Mouse (Mus musculus) lung, postnatal 36 days (tissue): ENCODE results near the gene Cpeb3.
"Not testable (repeated sequence)": the region's sequence is repeated elsewhere in the genome, so short reads cannot be mapped to it uniquely, and the experiment has no call there.

Source experiments
- DNase-seq: peaks from one replicate; pipeline ENCODE4 v3.0.0; 2022; ENCODE audit warnings: mixed read lengths

Cpeb3 gene

GRCm38 (mm10) chr19:37145401-37145800 is 63.0 kb downstream of the Cpeb3 start:
- DNase-seq = peak; percentile 29

- DNase-seq = peak; percentile 54
These were observed 66.8 kb downstream of the Cpeb3 start for GRCm38 (mm10) chr19:37141623-37142022.

GRCm38 (mm10) chr19:37137133-37137532 is 71.3 kb downstream of the Cpeb3 start:
- no peak for DNase-seq

GRCm38 (mm10) chr19:37135459-37135858 is 72.9 kb downstream of the Cpeb3 start:
- DNase-seq = not testable (repeated sequence)

- no peak for DNase-seq
These were observed 74.7 kb downstream of the Cpeb3 start for GRCm38 (mm10) chr19:37133666-37134065.

DNA sequence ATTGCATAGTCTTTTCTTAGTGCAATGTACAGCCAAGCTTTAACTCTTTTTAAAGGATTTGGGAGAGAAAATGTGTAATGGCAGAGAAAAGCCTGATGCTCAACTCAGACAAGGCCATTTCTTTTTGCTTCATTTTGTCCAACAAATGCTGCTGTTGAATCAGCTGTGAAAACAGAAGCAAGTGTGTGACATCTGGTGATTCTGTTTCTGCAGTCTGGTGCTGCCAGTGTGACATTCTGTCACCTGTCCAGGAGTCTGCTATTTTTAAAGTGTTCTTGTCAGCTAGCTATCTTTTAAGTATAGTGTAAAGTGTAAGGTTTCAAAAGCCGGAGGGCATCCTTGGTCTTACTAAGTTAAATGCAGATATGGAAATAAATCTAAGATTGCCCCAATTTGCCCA is 76.7 kb downstream of the Cpeb3 start:
- DNase-seq = no peak

- no peak for DNase-seq
These were observed 79.9 kb downstream of the Cpeb3 start for GRCm38 (mm10) chr19:37128461-37128860.

DNA sequence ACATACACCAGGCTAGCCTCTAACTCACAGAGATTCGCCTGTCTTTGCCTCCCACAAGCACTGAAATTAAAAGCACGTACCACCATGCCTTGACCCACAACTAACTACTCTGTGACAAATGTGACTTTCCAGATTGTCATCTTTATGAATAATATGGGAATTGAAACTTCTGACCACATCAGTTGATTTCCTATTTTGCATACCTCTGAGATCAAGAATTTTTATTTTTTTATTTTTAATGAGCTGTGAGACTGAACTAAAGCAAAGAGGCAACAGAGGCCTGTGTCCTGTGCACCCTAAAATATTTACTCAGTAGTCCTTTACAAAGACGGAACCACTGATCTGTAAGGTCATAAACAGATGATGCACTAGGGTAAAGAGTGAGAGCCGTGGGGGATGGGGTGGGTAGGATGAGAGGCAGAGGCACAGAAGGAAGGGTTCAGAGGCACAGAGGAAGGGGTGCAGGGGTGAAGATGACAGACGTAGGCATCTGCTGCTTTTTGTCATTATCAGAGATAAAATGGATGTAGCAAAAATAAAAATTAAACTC is 81.3 kb downstream of the Cpeb3 start:
- DNase-seq = no peak

DNA sequence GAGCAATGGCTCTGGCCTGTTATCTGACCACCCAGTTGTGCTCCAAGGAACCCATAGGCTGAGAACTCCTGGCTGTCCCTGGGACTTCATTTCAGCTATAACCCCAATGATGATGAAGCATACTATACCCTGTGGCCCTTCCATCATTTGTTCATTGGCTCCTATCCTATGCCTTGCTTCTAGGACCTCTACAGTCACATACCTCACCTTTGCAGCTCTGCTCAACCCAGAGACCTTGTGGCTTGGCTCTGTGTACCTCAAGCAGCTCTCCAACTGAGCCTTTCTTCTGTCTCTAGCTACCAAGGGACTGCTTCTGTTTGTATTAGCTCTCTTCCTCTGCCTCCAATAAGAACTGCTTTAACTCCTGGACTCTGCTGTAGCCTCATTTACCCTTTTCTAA is 83.4 kb downstream of the Cpeb3 start:
- DNase-seq = no peak

- no peak for DNase-seq
These were observed 89.1 kb downstream of the Cpeb3 start for GRCm38 (mm10) chr19:37119281-37119680.

- DNase-seq = no peak
These were observed 92.6 kb downstream of the Cpeb3 start for GRCm38 (mm10) chr19:37115824-37116223.

GRCm38 (mm10) chr19:37115374-37115773 is 93.0 kb downstream of the Cpeb3 start:
- DNase-seq = no peak

DNA sequence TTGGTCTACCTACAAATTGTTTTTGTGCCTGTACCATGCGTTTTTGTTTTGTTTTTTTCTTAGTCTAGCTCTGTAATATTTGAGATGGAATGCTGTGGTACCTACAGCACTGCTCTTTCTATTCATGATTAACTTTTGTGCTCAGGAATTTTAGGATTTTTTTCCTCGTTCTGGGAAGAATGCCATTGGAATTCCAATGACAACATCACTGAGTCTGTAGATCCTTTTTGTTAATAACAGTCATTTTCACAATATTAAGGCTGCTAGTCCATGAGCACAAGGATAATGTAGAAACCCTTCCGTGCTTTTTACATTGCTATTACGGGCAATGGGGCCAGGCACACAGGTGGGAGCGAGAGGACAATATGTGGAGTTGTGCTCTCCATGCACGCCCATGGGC is 96.6 kb downstream of the Cpeb3 start:
- DNase-seq = peak; percentile 10

- DNase-seq = no peak
These were observed 97.9 kb downstream of the Cpeb3 start for GRCm38 (mm10) chr19:37110494-37110893.

DNA sequence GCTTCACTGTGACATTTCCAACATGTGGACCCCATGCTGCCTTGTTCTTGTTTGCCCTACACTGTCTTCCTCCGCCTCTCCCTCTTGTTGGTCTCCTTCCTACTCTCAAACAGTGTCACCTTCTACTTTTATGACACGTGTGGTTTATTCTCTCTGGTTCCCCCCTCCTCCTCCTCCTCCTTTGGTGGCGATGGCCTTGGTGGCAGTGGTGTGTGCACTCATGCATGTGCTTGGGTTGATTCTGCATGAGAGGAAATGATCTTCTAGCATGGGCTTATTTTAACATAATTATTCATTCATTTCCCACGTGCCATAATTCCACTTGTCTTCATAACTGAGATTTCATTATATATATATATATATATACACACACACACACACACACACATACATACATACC is 98.5 kb downstream of the Cpeb3 start:
- no peak for DNase-seq

GRCm38 (mm10) chr19:37100689-37101088 is 107.7 kb downstream of the Cpeb3 start:
- DNase-seq = no peak

- no peak for DNase-seq
These were observed 112.6 kb downstream of the Cpeb3 start for GRCm38 (mm10) chr19:37095666-37096330.

GRCm38 (mm10) chr19:37093181-37093580 is 115.2 kb downstream of the Cpeb3 start:
- DNase-seq = no peak

DNA sequence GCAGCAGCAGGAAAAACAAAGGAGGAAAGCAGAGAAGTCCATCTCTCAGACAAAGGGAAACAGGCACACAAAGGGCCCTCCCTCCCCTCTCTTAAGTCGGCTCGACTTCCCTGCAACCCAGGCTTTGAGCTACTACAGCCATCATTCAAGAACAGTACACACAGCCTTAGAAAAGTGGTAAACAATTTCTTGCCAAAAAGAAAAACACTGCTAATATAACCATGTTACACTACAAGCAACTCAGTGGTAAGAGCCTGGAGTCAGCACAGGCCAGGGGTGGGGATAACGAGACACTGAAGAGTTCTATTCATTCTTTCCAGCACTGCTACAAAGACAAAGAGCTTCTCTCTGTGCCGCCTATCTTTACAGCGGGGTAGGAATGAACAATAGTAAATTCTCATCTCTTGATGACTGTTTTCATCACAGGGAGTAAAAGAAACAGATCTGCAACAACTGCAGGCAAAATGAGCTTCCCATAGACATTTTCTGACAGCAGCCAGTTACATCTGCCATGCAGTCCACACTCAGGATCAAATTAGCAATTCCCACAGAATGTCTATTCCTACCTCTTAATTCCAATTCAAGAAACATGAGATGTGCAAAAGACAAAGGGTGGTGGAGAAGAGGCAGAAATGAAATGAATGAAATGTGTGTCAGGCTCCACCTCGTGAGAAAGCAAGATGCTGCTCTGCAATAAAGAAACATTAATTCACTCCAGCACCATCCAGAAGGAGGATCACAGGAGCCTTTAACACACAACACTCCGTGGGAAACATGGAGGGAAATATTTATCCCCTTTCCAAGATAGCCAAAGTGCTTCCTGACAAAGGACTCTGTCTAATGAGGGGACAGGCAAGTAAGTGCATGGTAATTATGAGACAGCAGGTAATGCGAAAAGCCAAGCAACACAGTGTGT is 118.0 kb downstream of the Cpeb3 start:
- DNase-seq = no peak

DNA sequence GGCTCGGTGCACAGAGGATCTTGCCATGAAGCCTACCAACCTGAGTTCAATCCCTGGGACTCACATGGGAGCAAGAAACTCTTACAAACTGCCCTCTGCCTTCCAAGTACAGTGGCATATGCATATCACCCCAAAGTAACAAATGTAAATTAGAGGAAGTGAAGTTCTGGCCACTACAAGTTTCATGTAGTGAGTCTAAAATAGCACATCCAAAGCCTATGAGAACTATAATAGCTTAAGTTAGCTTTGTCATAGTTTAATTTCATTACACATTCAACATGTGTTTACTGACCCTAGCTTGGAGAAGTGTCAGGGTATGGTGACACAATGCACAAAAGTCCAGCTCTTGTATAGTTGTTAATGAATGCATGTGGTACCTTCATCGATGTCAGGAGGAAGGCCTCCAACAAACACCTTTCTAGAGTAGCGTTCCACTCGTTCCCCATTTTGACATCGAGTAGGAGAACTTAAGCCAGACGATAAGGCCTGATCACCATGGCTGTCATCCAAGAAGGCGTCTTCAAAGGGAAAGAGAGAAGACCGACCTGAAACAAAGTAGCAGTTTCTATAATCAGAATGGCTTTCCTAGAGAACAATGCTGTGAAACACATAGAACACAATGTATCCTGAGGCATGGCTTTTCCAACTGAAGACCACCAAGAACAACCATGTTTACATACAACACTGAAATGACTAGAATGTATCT is 120.2 kb downstream of the Cpeb3 start:
- DNase-seq = no peak

- DNase-seq = no peak
These were observed 123.9 kb downstream of the Cpeb3 start for GRCm38 (mm10) chr19:37084546-37084945.

- DNase-seq = peak; percentile 11
These were observed 126.9 kb downstream of the Cpeb3 start for GRCm38 (mm10) chr19:37081467-37081866.

- DNase-seq = no peak
These were observed 129.2 kb downstream of the Cpeb3 start for GRCm38 (mm10) chr19:37079151-37079550.
